Mouse (Mus musculus) MEL (cell line): ENCODE results near the gene Mosmo. TPM values are rescaled to one million over a fixed set of nuclear protein-coding genes. Genes with fewer than 3 reads are reported as not detected.
A peak's percentile ranks its signal among the peaks of the same experiment; 100 is the strongest.

Experiments used
- DNase-seq: peaks from one replicate; pipeline ENCODE4 v3.0.0; 2011; ENCODE audit warnings: low read depth, low spot score
- H3K27ac ChIP-seq: 2 replicates; pipeline ENCODE4 v1.5.1; 2012; ENCODE audit warnings: low read depth, mild to moderate bottlenecking, control low read depth, low read length, moderate library complexity; ENCODE audit not compliant: control insufficient read depth
- H3K27me3 ChIP-seq, 2 experiments: fragments of 150-350 bp in 1 of 2; sonication (generic) in 1 of 2; 2 replicates each; pipeline ENCODE4 v1.6.1; 2012; ENCODE audit warnings: low read length in 2 of 2, mild to moderate bottlenecking in 2 of 2, improper control_type of control experiment in 1 of 2, moderate library complexity in 1 of 2; ENCODE audit not compliant: insufficient read depth in 2 of 2, control insufficient read depth in 1 of 2
- H3K36me3 ChIP-seq, 2 experiments: 2 replicates each; pipeline ENCODE4 v1.6.1; 2012 to 2014; ENCODE audit warnings: low read length in 2 of 2, improper control_type of control experiment in 1 of 2, inconsistent platforms in 1 of 2, mild to moderate bottlenecking in 1 of 2; ENCODE audit not compliant: insufficient read depth in 2 of 2, control insufficient read depth in 1 of 2
- H3K4me1 ChIP-seq, 2 experiments: fragments of 150-350 bp in 1 of 2; sonication (generic) in 1 of 2; 2 replicates each; pipeline ENCODE4 v1.6.1; 2012; ENCODE audit warnings: low read length in 2 of 2, improper control_type of control experiment in 1 of 2, mild to moderate bottlenecking in 1 of 2; ENCODE audit not compliant: insufficient read depth in 2 of 2, control insufficient read depth in 1 of 2
- H3K4me3 ChIP-seq, 2 experiments: fragments of 150-350 bp in 1 of 2; sonication (generic) in 1 of 2; 2 replicates each; pipeline ENCODE4 v1.5.1; 2012; ENCODE audit warnings: low read depth in 2 of 2, low read length in 2 of 2, mild to moderate bottlenecking in 2 of 2, moderate library complexity in 2 of 2, control low read depth in 1 of 2, improper control_type of control experiment in 1 of 2; ENCODE audit not compliant: control insufficient read depth in 1 of 2, insufficient read depth in 1 of 2
- H3K79me2 ChIP-seq: 2 replicates; pipeline ENCODE4 v1.6.1; 2012; ENCODE audit warnings: mild to moderate bottlenecking, low read length, moderate library complexity; ENCODE audit not compliant: control insufficient read depth, poor library complexity, insufficient read depth
- H3K9ac ChIP-seq: 2 replicates; pipeline ENCODE4 v1.6.1; 2012; ENCODE audit warnings: low read depth, mild to moderate bottlenecking, control low read depth, low read length, moderate library complexity; ENCODE audit not compliant: control insufficient read depth, poor library complexity, severe bottlenecking
- H3K9me3 ChIP-seq: fragments of 150-350 bp; sonication (generic); replicated peaks from 2 replicates; pipeline ENCODE4 v1.6.1; 2012; ENCODE audit warnings: mild to moderate bottlenecking, low read length, improper control_type of control experiment, moderate library complexity; ENCODE audit not compliant: insufficient read depth
- BHLHE40 ChIP-seq: IDR thresholded peaks from 2 replicates; pipeline ENCODE4 v1.6.1; 2012; ENCODE audit warnings: low read depth, mild to moderate bottlenecking, inconsistent platforms, low read length, improper control_type of control experiment, borderline replicate concordance
- CHD1 ChIP-seq: IDR thresholded peaks from 2 replicates; pipeline ENCODE4 v1.6.1; 2012; ENCODE audit warnings: low read depth, mild to moderate bottlenecking, inconsistent platforms, low read length, improper control_type of control experiment
- CHD2 ChIP-seq: IDR thresholded peaks from 2 replicates; pipeline ENCODE4 v1.6.1; 2011; ENCODE audit warnings: low read length, improper control_type of control experiment
- E2F4 ChIP-seq: IDR thresholded peaks from 2 replicates; pipeline ENCODE4 v1.6.1; 2011; ENCODE audit warnings: low read depth, low read length, improper control_type of control experiment, borderline replicate concordance
- ELF1 ChIP-seq: IDR thresholded peaks from 2 replicates; pipeline ENCODE4 v1.6.1; 2014; ENCODE audit warnings: low read depth, mild to moderate bottlenecking, inconsistent platforms, low read length, improper control_type of control experiment, moderate library complexity
- EP300 ChIP-seq, 2 experiments: IDR thresholded peaks; 2 replicates each; pipeline ENCODE4 v1.6.1; 2011; ENCODE audit warnings: improper control_type of control experiment in 2 of 2, low read length in 2 of 2, low read depth in 1 of 2, mild to moderate bottlenecking in 1 of 2
- GABPA ChIP-seq: IDR thresholded peaks from 2 replicates; pipeline ENCODE4 v1.6.1; 2012; ENCODE audit warnings: low read depth, mild to moderate bottlenecking, inconsistent platforms, low read length, improper control_type of control experiment, moderate library complexity
- HCFC1 ChIP-seq: IDR thresholded peaks from 2 replicates; pipeline ENCODE4 v1.6.1; 2012; ENCODE audit warnings: low read depth, mild to moderate bottlenecking, inconsistent platforms, low read length, improper control_type of control experiment, moderate library complexity
- KAT2A ChIP-seq: conservative IDR thresholded peaks from 2 replicates; pipeline ENCODE4 v1.6.1; 2012; ENCODE audit warnings: low read depth, low read length, improper control_type of control experiment, inconsistent platforms
- MAX ChIP-seq: IDR thresholded peaks from 2 replicates; pipeline ENCODE4 v1.6.1; 2011; ENCODE audit warnings: low read length, improper control_type of control experiment
- MAZ ChIP-seq: IDR thresholded peaks from 2 replicates; pipeline ENCODE4 v1.6.1; 2012; ENCODE audit warnings: low read depth, mild to moderate bottlenecking, inconsistent platforms, low read length, improper control_type of control experiment
- MEF2A ChIP-seq: IDR thresholded peaks from 2 replicates; pipeline ENCODE4 v1.6.1; 2014; ENCODE audit warnings: low read depth, mild to moderate bottlenecking, inconsistent platforms, low read length, improper control_type of control experiment; ENCODE audit not compliant: poor library complexity, insufficient replicate concordance, severe bottlenecking; ENCODE audit errors: extremely low read depth
- MXI1 ChIP-seq: IDR thresholded peaks from 2 replicates; pipeline ENCODE4 v1.6.1; 2011; ENCODE audit warnings: mild to moderate bottlenecking, low read depth, low read length, improper control_type of control experiment
- MYB ChIP-seq: IDR thresholded peaks from 2 replicates; pipeline ENCODE4 v1.6.1; 2011; ENCODE audit warnings: mild to moderate bottlenecking, low read depth, low read length, improper control_type of control experiment
- NRF1 ChIP-seq: IDR thresholded peaks from 2 replicates; pipeline ENCODE4 v1.6.1; 2014; ENCODE audit warnings: low read depth, mild to moderate bottlenecking, inconsistent platforms, low read length, improper control_type of control experiment, moderate library complexity; ENCODE audit not compliant: poor library complexity, insufficient read depth, severe bottlenecking
- POLR2A ChIP-seq, 2 experiments: IDR thresholded peaks; 2 replicates each; pipeline ENCODE4 v1.6.1; 2011 to 2012; ENCODE audit warnings: low read length in 2 of 2, mild to moderate bottlenecking in 2 of 2, control low read depth in 1 of 2, improper control_type of control experiment in 1 of 2, low read depth in 1 of 2, moderate library complexity in 1 of 2; ENCODE audit not compliant: control insufficient read depth in 1 of 2, insufficient read depth in 1 of 2, poor library complexity in 1 of 2
- POLR2AphosphoS2 ChIP-seq: IDR thresholded peaks from 2 replicates; pipeline ENCODE4 v1.6.1; 2011; ENCODE audit warnings: low read length, improper control_type of control experiment
- POLR2AphosphoS5 ChIP-seq: IDR thresholded peaks from 2 replicates; pipeline ENCODE4 v1.6.1; 2012; ENCODE audit warnings: low read depth, borderline replicate concordance, mild to moderate bottlenecking, inconsistent platforms, low read length, moderate library complexity, mixed read lengths
- RAD21 ChIP-seq: IDR thresholded peaks from 2 replicates; pipeline ENCODE4 v1.6.1; 2011; ENCODE audit warnings: mild to moderate bottlenecking, low read depth, low read length, improper control_type of control experiment
- RCOR1 ChIP-seq: IDR thresholded peaks from 2 replicates; pipeline ENCODE4 v1.6.1; 2012; ENCODE audit warnings: low read depth, mild to moderate bottlenecking, inconsistent platforms, low read length, improper control_type of control experiment
- TAL1 ChIP-seq: IDR thresholded peaks from 2 replicates; pipeline ENCODE4 v1.6.1; 2012; ENCODE audit warnings: mild to moderate bottlenecking, inconsistent platforms, low read length, moderate library complexity, mixed read lengths
- TBP ChIP-seq: IDR thresholded peaks from 2 replicates; pipeline ENCODE4 v1.8.0; 2011; ENCODE audit warnings: low read depth, low read length, improper control_type of control experiment
- TCF12 ChIP-seq: IDR thresholded peaks from 2 replicates; pipeline ENCODE4 v1.6.1; 2014; ENCODE audit warnings: low read depth, mild to moderate bottlenecking, inconsistent platforms, low read length, improper control_type of control experiment, moderate library complexity
- UBTF ChIP-seq: IDR thresholded peaks from 2 replicates; pipeline ENCODE4 v1.6.1; 2012; ENCODE audit warnings: low read depth, mild to moderate bottlenecking, inconsistent platforms, low read length, improper control_type of control experiment, moderate library complexity, borderline replicate concordance; ENCODE audit not compliant: insufficient read depth
- USF1 ChIP-seq: IDR thresholded peaks from 2 replicates; pipeline ENCODE4 v1.6.1; 2014; ENCODE audit warnings: low read depth, mild to moderate bottlenecking, inconsistent platforms, low read length, improper control_type of control experiment, moderate library complexity
- ZC3H11A ChIP-seq: IDR thresholded peaks from 2 replicates; pipeline ENCODE4 v1.6.1; 2012; ENCODE audit warnings: low read depth, mild to moderate bottlenecking, inconsistent platforms, low read length, improper control_type of control experiment
- ZKSCAN1 ChIP-seq: IDR thresholded peaks from 2 replicates; pipeline ENCODE4 v1.6.1; 2012; ENCODE audit warnings: low read depth, mild to moderate bottlenecking, inconsistent platforms, low read length, improper control_type of control experiment, moderate library complexity
- ZMIZ1 ChIP-seq: IDR thresholded peaks from 2 replicates; pipeline ENCODE4 v1.6.1; 2012; ENCODE audit warnings: low read depth, mild to moderate bottlenecking, inconsistent platforms, low read length, improper control_type of control experiment, moderate library complexity
- ZNF384 ChIP-seq: IDR thresholded peaks from 2 replicates; pipeline ENCODE4 v1.6.1; 2012; ENCODE audit warnings: low read depth, mild to moderate bottlenecking, inconsistent platforms, low read length, improper control_type of control experiment
- polyA plus RNA-seq, 2 experiments: library from polyadenylated mRNA; stranded (reverse) in 1 of 2; unstranded in 1 of 2; fragments of >175 nt in 1 of 2; fragments of >200 nt in 1 of 2; gene quantifications; 2 replicates each; pipeline versions ENCODE4 v1.2.1 to v1.2.4; 2012; ENCODE audit warnings: low replicate concordance in 2 of 2, low read depth in 1 of 2; ENCODE audit not compliant: insufficient read length in 2 of 2, insufficient read depth in 1 of 2, missing spikeins in 1 of 2
- total RNA-seq: library from RNA; depleted of rRNA; stranded (reverse); fragments of 300-350 nt; gene quantifications from 2 replicates; pipeline ENCODE4 v1.2.3, GENCODE M21; 2012

The Mosmo gene
- total and polyA plus RNA-seq, 3 experiments = 20.0 to 30.0 (median 23.5) TPM

DNA sequence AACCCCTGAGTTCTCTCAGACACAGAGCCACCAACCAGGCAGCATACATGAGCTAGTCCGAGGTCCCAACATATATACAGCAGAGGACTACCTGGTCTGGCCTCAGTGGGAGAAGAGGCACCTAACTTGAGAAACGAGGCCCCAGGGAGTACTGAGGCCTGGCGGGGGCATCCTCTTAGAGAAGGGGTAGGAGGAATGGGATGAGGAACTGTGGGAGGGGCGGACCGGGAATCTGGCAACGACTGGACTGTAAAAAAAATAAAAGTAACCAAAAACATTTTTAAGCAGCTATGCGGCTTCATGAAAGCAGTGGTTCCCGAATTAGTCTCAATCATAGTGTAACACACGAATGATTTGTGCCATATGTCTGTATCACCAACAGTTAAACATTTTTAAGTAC is 43.1 kb upstream of the Mosmo start:
- peaks cover 0 to 2% of the 10 kb centered on the region in 2 experiments; a peak in 2 of 4 replicates for H3K4me1 ChIP-seq
- H3K79me2 ChIP-seq = peaks cover 26% of the 10 kb centered on the region
- TF ChIP-seq MAX (peak; percentile 16), POLR2A (IDR thresholded peaks at IDR 0.05; ENCODE audit: control insufficient read depth in 1 of 2, insufficient read depth in 1 of 2, low read depth in 1 of 2, low read length in 2 of 2, poor library complexity in 1 of 2) (no peak), ZNF384 (peak; percentile 39; the same call in 1 of the 2 replicates)
- H3K27me3 ChIP-seq = no peaks in the 10 kb centered on the region; a peak in 1 of 4 replicates
- H3K36me3 ChIP-seq = peaks cover 8 to 12% of the 10 kb centered on the region in 2 experiments
- peak overlapping the region; percentile 79 for H3K9ac ChIP-seq
- peak; percentile 38 for DNase-seq
- H3K9me3 ChIP-seq = no peaks in the 10 kb centered on the region
- H3K4me3 ChIP-seq = peak overlapping the region; percentile 89 to 94
- peak overlapping the region; percentile 79 for H3K27ac ChIP-seq

DNA sequence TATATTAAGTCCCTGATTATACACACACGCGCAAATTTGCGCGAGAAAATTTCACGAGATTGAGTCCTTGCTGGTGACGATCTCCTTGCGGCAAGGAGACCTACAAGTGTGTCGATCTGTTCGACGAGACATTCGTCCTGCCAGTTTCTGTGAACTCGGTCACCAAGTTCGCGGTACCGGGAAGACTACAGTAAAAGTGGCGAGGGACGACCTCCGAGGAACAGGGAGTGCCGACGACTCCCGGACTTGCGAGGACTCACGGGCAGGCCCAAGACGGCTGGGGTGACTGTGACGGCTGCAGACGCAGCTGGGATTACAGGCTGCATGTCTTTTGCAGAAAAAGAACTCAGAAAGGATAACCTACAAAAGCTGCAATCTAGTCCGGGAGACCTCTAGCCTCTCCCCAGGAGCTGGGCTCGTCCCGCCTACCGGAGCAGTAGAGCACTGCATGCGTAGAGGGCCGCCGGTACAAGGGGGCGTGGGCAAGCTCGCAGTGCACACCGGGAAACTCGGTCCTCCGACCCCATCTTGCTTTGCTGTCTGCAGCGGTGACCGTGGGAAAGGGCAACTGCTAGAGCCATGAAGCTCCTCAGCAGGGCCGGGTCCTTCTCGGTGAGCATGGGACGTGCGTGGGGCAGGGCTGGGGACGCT is 42.6 kb upstream of the Mosmo start, which contains the start of gene Uqcrc2:
Gene Uqcrc2 (plus strand): TSS at position 466 of the 651 bp plus-strand sequence.
- Histone ChIP-seq H3K9me3 (no peaks in the 10 kb centered on the region), H3K79me2 (peaks cover 28% of the 10 kb centered on the region), H3K36me3 (peaks cover 8 to 16% of the 10 kb centered on the region in 2 experiments), H3K4me3 (peak within 1 kb of the TSS; percentile 89 to 94), H3K27ac (peak within 1 kb of the TSS; percentile 79), H3K9ac (peak within 1 kb of the TSS; percentile 91), H3K4me1 (peaks cover 0 to 2% of the 10 kb centered on the region in 2 experiments; a peak in 2 of 4 replicates), H3K27me3 (no peaks in the 10 kb centered on the region; a peak in 1 of 4 replicates)
- DNase-seq = peak; percentile 95
- TF ChIP-seq E2F4 = no peak
- TF ChIP-seq UBTF = no peak
- peak; percentile 87 for TF ChIP-seq POLR2AphosphoS2
- TF ChIP-seq HCFC1 = peak; percentile 91
- no peak for TF ChIP-seq RAD21
- TF ChIP-seq ZMIZ1 = no peak
- peak; percentile 79 for TF ChIP-seq TBP
- TF ChIP-seq CHD2 = no peak
- peak; percentile 39; the same call in 1 of the 2 replicates for TF ChIP-seq NRF1
- TF ChIP-seq KAT2A = peak; percentile 60; the same call in 1 of the 2 replicates
- TF ChIP-seq MAX = no peak
- peak; percentile 72 for TF ChIP-seq TCF12
- no peak; the same call in 1 of the 2 replicates for TF ChIP-seq GABPA
- TF ChIP-seq ELF1 = peak; percentile 39; the same call in 1 of the 2 replicates
- TF ChIP-seq MAZ = peak; percentile 58; the same call in 1 of the 2 replicates
- TF ChIP-seq RCOR1 = no peak
- peak; percentile 60 to 94 for TF ChIP-seq POLR2A (IDR thresholded peaks at IDR 0.05; ENCODE audit: control insufficient read depth in 1 of 2, insufficient read depth in 1 of 2, low read depth in 1 of 2, low read length in 2 of 2, poor library complexity in 1 of 2)
- TF ChIP-seq ZNF384 = no peak
- no peak for TF ChIP-seq ZC3H11A
- TF ChIP-seq MYB = no peak
- TF ChIP-seq ZKSCAN1 = no peak
- TF ChIP-seq POLR2AphosphoS5 = no peak
- no peak for TF ChIP-seq BHLHE40
- TF ChIP-seq CHD1 = no peak
- TF ChIP-seq EP300 (IDR thresholded peaks at IDR 0.05; ENCODE audit: low read depth in 1 of 2, low read length in 2 of 2) = no peak
- no peak for TF ChIP-seq TAL1
- TF ChIP-seq MEF2A = no peak
- peak; percentile 71 for TF ChIP-seq MXI1
- no peak for TF ChIP-seq USF1
